Mouse (Mus musculus) heart, postnatal 0 days (tissue): ENCODE measurements around the gene Rnasel. TPM values are rescaled to one million over a fixed set of nuclear protein-coding genes. Genes with fewer than 3 reads are reported as not detected.

Experiments
- ATAC-seq: fragments of 200-750 bp; cut with Nextera tagmentation; 2 replicates; pipeline ENCODE4 v1.8.0; 2017; ENCODE audit warnings: low read depth, moderate number of reproducible peaks, moderate library complexity; ENCODE audit not compliant: insufficient read depth
- DNase-seq: peaks from one replicate; pipeline ENCODE4 v3.0.0-alpha.2; 2016; ENCODE audit warnings: low spot score
- H3K27ac ChIP-seq: fragments of 300-500 bp; sonication (generic); 2 replicates; pipeline ENCODE4 v1.5.1; 2014; ENCODE audit warnings: low read depth, mild to moderate bottlenecking
- H3K27me3 ChIP-seq: fragments of 300-500 bp; sonication (generic); 2 replicates; pipeline ENCODE4 v1.6.1; 2014; ENCODE audit warnings: low read length, mixed read lengths; ENCODE audit not compliant: control insufficient read depth, insufficient read depth
- H3K36me3 ChIP-seq: fragments of 300-500 bp; sonication (generic); replicated peaks from 2 replicates; pipeline ENCODE4 v1.6.1; 2014; ENCODE audit warnings: low read length, mixed read lengths; ENCODE audit not compliant: control insufficient read depth, insufficient read depth
- H3K4me1 ChIP-seq: fragments of 300-500 bp; sonication (generic); 2 replicates; pipeline ENCODE4 v1.6.1; 2014; ENCODE audit warnings: antibody characterized with exemption; ENCODE audit not compliant: control insufficient read depth, insufficient read depth
- H3K4me2 ChIP-seq: fragments of 300-500 bp; sonication (generic); 2 replicates; pipeline ENCODE4 v1.6.1; 2014; ENCODE audit warnings: low read depth, mild to moderate bottlenecking, low read length, moderate library complexity
- H3K4me3 ChIP-seq: fragments of 300-500 bp; sonication (generic); 2 replicates; pipeline ENCODE4 v1.5.1; 2014; ENCODE audit warnings: low read depth, low read length
- H3K9ac ChIP-seq: fragments of 300-500 bp; sonication (generic); replicated peaks from 2 replicates; pipeline ENCODE4 v1.6.1; 2014; ENCODE audit warnings: low read depth, low read length, mixed read lengths
- H3K9me3 ChIP-seq: fragments of 300-500 bp; sonication (generic); replicated peaks from 2 replicates; pipeline ENCODE4 v1.6.1; 2016; ENCODE audit warnings: low read length; ENCODE audit not compliant: control insufficient read depth
- CTCF ChIP-seq: IDR thresholded peaks from 2 replicates; pipeline ENCODE4 v1.5.1; 2016; ENCODE audit warnings: antibody characterized with exemption, control low read depth, low read depth
- EP300 ChIP-seq: IDR thresholded peaks from 2 replicates; pipeline ENCODE4 v1.6.1; 2016; ENCODE audit warnings: antibody characterized with exemption, low read depth
- WGBS: fragments of 180-500 bp; shearing (Covaris S2); extraction: QIAGEN DNeasy Blood & Tissue Kit; methylation state at CpG from one replicate; pipeline ENCODE4 v1.1.7; 2014; 5-methylcytosine and 5-hydroxymethylcytosine counted together
- polyA plus RNA-seq: library from polyadenylated mRNA; unstranded; fragments of >200 nt; fragmentation: Nextera tagmentation; extraction: Ambion mirVana; gene quantifications from 2 replicates; pipeline ENCODE4 v1.2.1, GENCODE M21; 2015
- total RNA-seq: library from RNA; depleted of rRNA; stranded (reverse); fragments of >200 nt; gene quantifications from 2 replicates; pipeline ENCODE4 v1.2.3, GENCODE M21; 2014; ENCODE audit warnings: low replicate concordance

The Rnasel gene
- total and polyA plus RNA-seq, 2 experiments from 2014 or later = 17.4 to 31.4 TPM

DNA sequence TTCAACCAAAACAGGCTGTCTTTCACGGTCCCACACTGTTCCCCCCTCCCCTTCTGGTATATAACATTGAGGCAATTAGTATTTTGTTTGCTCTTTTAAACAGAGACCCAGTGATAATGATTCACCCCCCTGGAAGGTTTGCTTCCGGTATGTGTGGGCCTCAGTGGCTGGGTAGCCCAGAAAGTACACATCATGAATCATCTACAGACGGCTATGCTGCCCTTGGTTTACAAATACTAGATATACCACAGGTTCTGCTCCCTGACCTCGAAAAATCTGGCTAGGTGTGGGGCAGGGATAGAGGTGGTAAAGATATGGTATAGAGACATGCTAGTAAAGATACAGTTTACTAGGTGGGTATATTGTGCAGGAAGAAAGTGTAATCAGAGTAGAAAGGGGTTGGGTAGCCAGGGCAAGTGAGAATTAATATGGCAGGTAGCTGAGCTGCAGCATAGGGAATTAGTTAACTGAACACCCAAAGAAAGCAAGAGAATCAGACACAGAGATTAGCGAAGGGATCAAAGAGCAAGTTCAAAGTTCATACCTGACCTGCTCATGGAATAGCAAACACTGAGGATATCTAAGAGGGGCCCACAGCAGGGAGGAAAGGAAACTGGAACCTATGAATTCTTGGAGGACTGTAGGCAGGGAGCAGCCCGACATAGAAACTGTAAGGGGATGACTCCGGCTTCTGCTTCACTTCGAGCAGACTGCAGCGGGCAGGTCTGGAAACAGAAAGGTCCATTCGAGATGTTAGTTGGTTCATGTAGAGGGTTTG lies 21.0 kb downstream of the Rnasel start:
- Histone ChIP-seq H3K9me3 (no peaks in the 10 kb centered on the region), H3K9ac (no peak overlapping the region), H3K36me3 (no peaks in the 10 kb centered on the region), H3K27ac (no peak overlapping the region), H3K4me1 (peaks cover 5% of the 10 kb centered on the region; the same call in 1 of the 2 replicates), H3K4me2 (no peak overlapping the region), H3K27me3 (no peaks in the 10 kb centered on the region), H3K4me3 (no peak overlapping the region)
- TF ChIP-seq EP300 (no peak), CTCF (no peak)
- no peak for ATAC-seq
- 78% methylated on average over 10 of the region's 10 CpGs for WGBS
- no peak for DNase-seq

- H3K4me2 ChIP-seq = no peak overlapping the region
- no peak overlapping the region for H3K27ac ChIP-seq
- TF ChIP-seq CTCF (no peak), EP300 (no peak)
- 93% methylated on average over 1 of the region's 1 CpGs for WGBS
- ATAC-seq (no peak), DNase-seq (no peak)
- peaks cover 4% of the 10 kb centered on the region; the same call in 1 of the 2 replicates for H3K4me1 ChIP-seq
- H3K9me3 ChIP-seq = no peaks in the 10 kb centered on the region
- no peak overlapping the region for H3K4me3 ChIP-seq
- H3K36me3 ChIP-seq = no peaks in the 10 kb centered on the region
- no peaks in the 10 kb centered on the region for H3K27me3 ChIP-seq
- H3K9ac ChIP-seq = no peak overlapping the region
These were observed 21.5 kb downstream of the Rnasel start for GRCm38 (mm10) chr1:153770776-153771167.

GRCm38 (mm10) chr1:153775174-153775573 lies 25.9 kb downstream of the Rnasel start:
- ATAC-seq = no peak
- DNase-seq = no peak
- Histone ChIP-seq H3K4me2 (no peak overlapping the region), H3K9me3 (no peaks in the 10 kb centered on the region), H3K27me3 (no peaks in the 10 kb centered on the region), H3K9ac (no peak overlapping the region), H3K36me3 (no peaks in the 10 kb centered on the region), H3K4me1 (no peaks in the 10 kb centered on the region), H3K4me3 (no peak overlapping the region), H3K27ac (no peak overlapping the region)
- TF ChIP-seq CTCF = no peak
- no peak for TF ChIP-seq EP300
- 71% methylated on average over 6 of the region's 6 CpGs for WGBS

- no peak for TF ChIP-seq CTCF
- no peak for TF ChIP-seq EP300
- 85% methylated on average over 7 of the region's 7 CpGs for WGBS
- Histone ChIP-seq H3K27me3 (no peaks in the 10 kb centered on the region), H3K27ac (no peak overlapping the region), H3K36me3 (no peaks in the 10 kb centered on the region), H3K9me3 (no peaks in the 10 kb centered on the region), H3K4me2 (no peak overlapping the region), H3K4me3 (no peak overlapping the region), H3K4me1 (no peaks in the 10 kb centered on the region), H3K9ac (no peak overlapping the region)
- no peak for DNase-seq
- ATAC-seq = no peak
These were observed 27.0 kb downstream of the Rnasel start for GRCm38 (mm10) chr1:153776257-153776656.

- Histone ChIP-seq H3K4me1 (no peaks in the 10 kb centered on the region), H3K9me3 (no peaks in the 10 kb centered on the region), H3K36me3 (no peaks in the 10 kb centered on the region), H3K4me3 (no peak overlapping the region), H3K27ac (no peak overlapping the region), H3K9ac (no peak overlapping the region), H3K4me2 (no peak overlapping the region), H3K27me3 (no peaks in the 10 kb centered on the region)
- no peak for TF ChIP-seq CTCF
- no peak for TF ChIP-seq EP300
- 83% methylated on average over 10 of the region's 10 CpGs for WGBS
- ATAC-seq (no peak), DNase-seq (no peak)
These were observed 29.0 kb downstream of the Rnasel start for GRCm38 (mm10) chr1:153778205-153778604.

GRCm38 (mm10) chr1:153783339-153783738 lies 34.1 kb downstream of the Rnasel start:
- Histone ChIP-seq H3K4me3 (no peak overlapping the region), H3K27ac (no peak overlapping the region), H3K9me3 (no peaks in the 10 kb centered on the region), H3K27me3 (no peaks in the 10 kb centered on the region), H3K36me3 (no peaks in the 10 kb centered on the region), H3K9ac (no peak overlapping the region), H3K4me1 (no peaks in the 10 kb centered on the region), H3K4me2 (no peak overlapping the region)
- DNase-seq (no peak), ATAC-seq (no peak)
- 51% methylated on average over 1 of the region's 1 CpGs for WGBS
- no peak for TF ChIP-seq CTCF
- no peak for TF ChIP-seq EP300
